Mouse (Mus musculus): ENCODE data around the gene Nkapd1. TPM values are rescaled to one million over a fixed set of nuclear protein-coding genes. Genes with fewer than 3 reads are reported as not detected.

Gene Nkapd1
- polyA plus RNA-seq, 1 experiment from 2014 or later = 26.1 TPM

DNA sequence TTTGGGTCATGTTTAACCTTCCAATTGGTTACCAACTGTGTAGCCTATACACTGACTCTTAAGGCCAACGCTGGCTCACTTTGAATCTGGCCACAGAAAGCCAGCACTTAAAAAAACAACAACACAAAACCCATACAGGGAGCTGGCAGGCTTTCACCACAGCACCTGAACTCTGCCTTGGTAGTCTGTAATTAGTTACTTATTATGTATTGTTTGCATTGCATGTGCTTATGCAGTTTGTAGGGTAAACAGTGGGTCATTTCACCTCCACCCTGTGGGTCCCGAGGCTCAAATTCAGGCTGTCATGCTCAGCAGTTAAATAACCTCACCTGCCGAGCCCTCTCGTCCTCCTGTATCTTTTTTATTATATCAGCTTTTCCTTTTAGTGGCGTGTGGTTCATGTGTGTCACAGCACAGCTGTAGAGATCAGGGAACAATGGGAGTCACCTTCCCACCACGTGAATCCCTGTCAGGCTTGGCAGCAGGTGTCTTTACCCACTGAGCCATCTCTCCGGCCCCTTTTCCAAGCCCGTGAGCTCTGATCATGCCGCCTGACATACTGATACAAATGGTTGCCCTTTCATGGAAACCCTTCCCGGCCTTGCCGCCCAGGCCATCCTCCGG is 22.4 kb downstream of the Nkapd1 start:
- Histone ChIP-seq H3K9ac (no peak overlapping the region), H3K27ac (no peak overlapping the region), H3K36me3 (ENCODE audit: poor library complexity, severe bottlenecking) (peaks cover 52% of the 10 kb centered on the region), H3K4me2 (no peak overlapping the region), H3K4me1 (no peaks in the 10 kb centered on the region), H3K9me3 (replicated peaks) (no peaks in the 10 kb centered on the region), H3K4me3 (no peak overlapping the region), H3K27me3 (no peaks in the 10 kb centered on the region)
- no peak for ATAC-seq
- 82% methylated on average over 12 of the region's 12 CpGs for WGBS

DNA sequence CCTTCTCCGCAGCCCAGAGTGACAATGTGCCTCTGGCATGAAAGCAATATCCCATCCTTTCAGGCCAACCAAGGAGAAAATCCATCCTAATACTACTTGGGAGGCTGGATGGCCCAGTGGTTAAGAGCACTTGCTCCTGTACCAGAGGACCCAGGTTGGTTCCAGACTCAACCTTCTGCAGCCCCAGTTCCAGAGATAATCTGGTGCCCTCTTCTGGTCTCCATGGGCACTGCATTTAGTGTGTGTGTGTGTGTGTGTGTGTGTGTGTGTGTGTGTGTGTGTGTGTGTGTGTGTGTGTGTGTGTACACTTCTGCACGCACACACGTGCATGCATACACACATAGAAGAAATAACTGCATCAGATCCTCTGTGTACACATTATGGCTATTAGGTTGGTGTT is 23.7 kb downstream of the Nkapd1 start:
- Histone ChIP-seq H3K4me1 (no peaks in the 10 kb centered on the region), H3K4me3 (no peak overlapping the region), H3K4me2 (no peak overlapping the region), H3K9ac (no peak overlapping the region), H3K9me3 (replicated peaks) (no peaks in the 10 kb centered on the region), H3K27me3 (no peaks in the 10 kb centered on the region), H3K36me3 (ENCODE audit: poor library complexity, severe bottlenecking) (peaks cover 38% of the 10 kb centered on the region), H3K27ac (no peak overlapping the region)
- ATAC-seq = no peak
- 79% methylated on average over 3 of the region's 3 CpGs for WGBS

DNA sequence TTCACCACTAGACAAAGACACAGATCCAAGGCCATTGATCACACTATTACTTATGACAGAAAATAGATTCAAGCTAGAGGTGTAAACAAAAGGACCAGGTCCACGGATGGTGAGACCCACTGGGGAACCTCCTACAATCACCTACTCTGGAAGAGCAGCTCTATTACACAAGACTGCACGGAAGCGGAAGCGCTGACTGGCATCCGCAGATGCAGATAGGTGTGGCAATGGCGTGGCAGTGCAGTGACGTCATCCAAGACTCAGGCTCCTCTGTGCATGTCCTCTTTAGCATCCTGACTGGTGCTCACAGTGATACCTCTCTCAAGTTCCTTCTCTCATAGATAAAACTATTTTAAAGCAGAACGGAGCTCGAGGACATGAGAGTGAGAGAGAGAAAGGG is 24.3 kb downstream of the Nkapd1 start:
- 91% methylated on average over 9 of the region's 9 CpGs for WGBS
- H3K4me1 ChIP-seq = no peaks in the 10 kb centered on the region
- H3K36me3 ChIP-seq (ENCODE audit: poor library complexity, severe bottlenecking) = peaks cover 33% of the 10 kb centered on the region
- no peak for ATAC-seq
- no peak overlapping the region for H3K4me3 ChIP-seq
- no peak overlapping the region for H3K9ac ChIP-seq
- no peaks in the 10 kb centered on the region for H3K27me3 ChIP-seq
- no peak overlapping the region; the same call in 1 of the 2 replicates for H3K27ac ChIP-seq
- no peak overlapping the region for H3K4me2 ChIP-seq
- no peaks in the 10 kb centered on the region for H3K9me3 ChIP-seq (replicated peaks)

DNA sequence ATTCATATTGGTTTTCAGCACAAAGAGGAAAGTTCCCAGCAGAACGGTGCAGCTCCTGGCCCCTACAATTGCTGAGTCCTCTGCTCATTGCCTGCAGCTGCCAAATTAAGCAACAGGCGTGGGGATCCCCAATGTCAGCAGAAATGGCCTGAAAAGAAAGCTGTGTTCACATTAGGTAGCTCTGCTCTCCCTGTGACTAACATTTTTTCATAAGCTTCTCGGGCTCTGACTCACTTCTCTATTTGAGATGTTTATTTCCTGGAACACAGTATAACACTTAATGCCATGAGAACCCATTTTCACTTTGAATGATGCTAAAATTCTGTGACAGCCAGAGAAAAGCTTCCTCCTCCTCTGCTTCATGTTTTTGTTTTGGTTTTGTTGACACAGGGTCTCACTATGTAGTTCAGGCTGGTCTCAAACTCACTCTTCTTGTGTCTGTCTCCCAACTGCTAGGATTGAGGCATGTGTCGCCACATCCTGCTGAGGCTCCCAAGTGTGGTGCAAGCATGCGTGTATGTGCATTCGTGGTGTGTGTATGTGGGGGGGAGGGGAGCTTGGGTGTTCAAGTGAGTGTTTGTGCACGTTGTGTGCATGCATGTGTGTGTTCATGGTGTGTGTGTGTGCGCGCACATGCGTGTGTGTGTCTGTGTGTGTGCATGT is 26.3 kb downstream of the Nkapd1 start:
- no peak overlapping the region for H3K4me2 ChIP-seq
- 78% methylated on average over 10 of the region's 10 CpGs for whole genome bisulfite sequencing
- H3K36me3 ChIP-seq (ENCODE audit: poor library complexity, severe bottlenecking) = peaks cover 13% of the 10 kb centered on the region
- H3K4me3 ChIP-seq = no peak overlapping the region
- no peak for ATAC-seq
- no peak overlapping the region for H3K9ac ChIP-seq
- no peak overlapping the region for H3K27ac ChIP-seq
- no peaks in the 10 kb centered on the region for H3K9me3 ChIP-seq (replicated peaks)
- H3K27me3 ChIP-seq = no peaks in the 10 kb centered on the region
- no peaks in the 10 kb centered on the region for H3K4me1 ChIP-seq

DNA sequence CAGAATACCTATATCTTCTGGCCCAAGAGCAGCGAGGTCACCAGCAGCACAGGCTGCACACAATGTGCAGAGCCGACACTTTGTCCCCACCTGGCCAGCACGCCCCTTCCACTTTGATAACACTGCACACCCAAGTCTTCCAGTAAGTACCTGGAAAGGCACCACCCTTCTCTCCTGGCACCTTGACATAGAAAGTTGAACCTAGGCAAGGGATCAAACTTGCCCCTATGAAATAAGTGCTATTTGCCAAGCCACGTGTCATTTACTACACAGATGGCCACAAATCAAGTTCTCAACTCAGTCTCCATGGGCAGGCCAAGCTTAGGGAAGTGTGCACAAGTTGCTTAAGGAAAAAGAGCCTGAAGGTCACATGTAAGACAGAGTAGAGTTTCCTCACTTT is 30.3 kb downstream of the Nkapd1 start:
- H3K27ac ChIP-seq = no peak overlapping the region
- no peak overlapping the region for H3K4me2 ChIP-seq
- no peak for ATAC-seq
- no peak overlapping the region for H3K9ac ChIP-seq
- H3K4me3 ChIP-seq = no peak overlapping the region
- no peaks in the 10 kb centered on the region for H3K36me3 ChIP-seq (ENCODE audit: poor library complexity, severe bottlenecking)
- H3K9me3 ChIP-seq (replicated peaks) = no peaks in the 10 kb centered on the region
- no peaks in the 10 kb centered on the region for H3K4me1 ChIP-seq
- no peaks in the 10 kb centered on the region for H3K27me3 ChIP-seq
- 80% methylated on average over 4 of the region's 4 CpGs for WGBS

DNA sequence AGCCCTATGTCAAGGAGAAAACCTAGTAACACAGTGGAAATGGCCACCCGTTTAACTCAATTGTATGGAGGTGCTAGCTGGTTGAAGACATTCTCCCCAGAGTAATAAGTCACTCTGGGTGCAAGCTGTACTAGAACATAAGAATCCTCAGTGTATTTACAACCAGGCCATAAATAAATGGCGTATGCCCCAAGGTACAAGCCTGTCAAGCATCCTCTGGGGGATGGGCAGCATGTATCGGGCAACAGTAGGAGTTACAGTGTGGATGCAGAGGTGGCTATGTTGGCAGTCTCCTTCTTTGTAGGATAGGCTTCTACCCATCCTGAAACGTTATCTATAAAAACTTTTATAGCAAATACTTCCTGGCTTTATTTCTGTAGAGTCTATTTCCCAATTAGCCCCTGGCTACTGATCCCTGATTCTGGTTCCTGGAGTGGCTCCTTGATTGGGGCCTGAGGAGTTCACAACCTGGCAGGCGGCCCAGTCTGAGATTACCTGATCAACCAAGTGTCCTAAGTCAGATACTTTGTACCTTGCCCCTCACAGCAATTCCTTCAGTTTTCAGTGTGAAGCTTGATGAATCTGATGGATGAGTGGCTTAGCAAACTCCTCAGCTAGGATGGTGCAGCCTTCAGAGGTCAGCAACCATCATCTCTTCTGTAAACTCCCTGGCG is 32.0 kb downstream of the Nkapd1 start:
- Histone ChIP-seq H3K9me3 (replicated peaks) (no peaks in the 10 kb centered on the region), H3K4me3 (no peak overlapping the region), H3K4me2 (no peak overlapping the region), H3K27ac (no peak overlapping the region), H3K9ac (no peak overlapping the region), H3K4me1 (no peaks in the 10 kb centered on the region), H3K36me3 (ENCODE audit: poor library complexity, severe bottlenecking) (no peaks in the 10 kb centered on the region), H3K27me3 (no peaks in the 10 kb centered on the region)
- WGBS = 85% methylated on average over 6 of the region's 6 CpGs
- no peak for ATAC-seq

DNA sequence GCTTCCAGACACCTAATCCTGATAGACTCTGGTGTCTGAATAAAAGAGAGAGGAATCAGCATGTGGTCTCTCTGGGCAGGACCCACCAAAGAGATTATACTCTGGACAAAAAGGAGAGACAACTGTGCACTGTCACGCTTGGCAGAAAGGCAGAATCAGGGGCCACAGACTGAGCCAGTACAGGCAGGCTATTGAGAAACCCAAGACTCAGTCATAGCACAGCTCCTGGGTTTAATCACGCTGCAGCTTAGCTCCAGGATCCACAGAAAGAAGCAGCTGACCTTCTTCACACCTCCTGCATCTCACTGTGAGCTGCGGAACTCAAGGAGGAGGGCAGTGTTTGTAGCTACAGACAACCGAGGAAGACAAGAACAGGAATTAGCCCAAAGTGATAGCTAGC is 36.9 kb downstream of the Nkapd1 start:
- 25% methylated on average over 4 of the region's 4 CpGs for WGBS
- Histone ChIP-seq H3K9me3 (replicated peaks) (no peaks in the 10 kb centered on the region), H3K27ac (no peak overlapping the region), H3K27me3 (no peaks in the 10 kb centered on the region), H3K4me2 (no peak overlapping the region), H3K36me3 (ENCODE audit: poor library complexity, severe bottlenecking) (no peaks in the 10 kb centered on the region), H3K4me3 (no peak overlapping the region), H3K4me1 (no peaks in the 10 kb centered on the region), H3K9ac (no peak overlapping the region)
- ATAC-seq = no peak

DNA sequence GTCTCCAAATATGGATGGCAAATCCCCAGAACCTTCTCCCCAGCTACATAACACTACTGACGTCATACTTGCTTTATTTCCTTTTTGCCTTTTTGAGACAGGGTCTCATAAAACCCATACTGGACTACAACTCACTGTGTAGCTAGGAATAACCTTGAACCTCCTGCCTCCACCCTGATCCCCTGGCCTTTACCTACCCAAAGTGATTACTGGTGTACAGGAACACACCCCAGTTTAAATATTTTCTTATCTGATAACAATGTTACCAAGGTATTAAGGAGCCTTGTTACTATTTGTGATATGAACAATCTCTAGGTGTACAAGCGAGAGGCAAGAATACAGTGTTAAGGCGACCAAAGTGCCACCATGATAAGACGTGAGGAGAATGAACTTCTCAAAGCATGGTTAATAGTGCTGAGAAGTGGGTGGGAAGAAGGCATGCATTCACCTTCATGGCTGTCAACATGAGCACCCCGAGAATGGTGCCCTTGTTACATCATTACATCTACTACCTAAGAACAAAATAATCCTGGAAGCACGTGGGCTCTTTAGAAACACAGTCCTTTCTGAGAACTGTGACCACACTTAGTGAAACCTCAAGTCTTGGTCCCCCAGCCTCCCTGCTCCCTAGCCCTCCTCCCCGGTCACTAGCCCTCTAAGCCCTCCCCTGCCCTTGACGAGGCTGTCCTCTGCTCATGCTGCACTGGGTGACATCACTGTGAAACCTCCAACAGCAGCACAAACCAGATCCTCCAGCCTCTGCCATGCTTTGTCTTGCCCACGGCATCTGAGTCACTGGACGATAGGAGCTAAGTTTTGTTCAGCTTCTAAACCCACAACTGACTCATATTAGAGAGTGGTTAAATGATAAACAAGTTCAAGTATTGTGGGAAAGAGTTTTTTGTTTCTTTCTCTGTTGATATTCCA is 47.4 kb downstream of the Nkapd1 start:
- Histone ChIP-seq H3K9me3 (replicated peaks) (no peaks in the 10 kb centered on the region), H3K36me3 (ENCODE audit: poor library complexity, severe bottlenecking) (no peaks in the 10 kb centered on the region), H3K27me3 (0 out of 2 replicates have a peak, but pooled peaks cover 3% of the 10 kb centered on the region), H3K27ac (no peak overlapping the region), H3K4me2 (no peak overlapping the region), H3K9ac (no peak overlapping the region), H3K4me3 (no peak overlapping the region), H3K4me1 (no peaks in the 10 kb centered on the region)
- ATAC-seq = no peak
- 76% methylated on average over 10 of the region's 10 CpGs for WGBS

DNA sequence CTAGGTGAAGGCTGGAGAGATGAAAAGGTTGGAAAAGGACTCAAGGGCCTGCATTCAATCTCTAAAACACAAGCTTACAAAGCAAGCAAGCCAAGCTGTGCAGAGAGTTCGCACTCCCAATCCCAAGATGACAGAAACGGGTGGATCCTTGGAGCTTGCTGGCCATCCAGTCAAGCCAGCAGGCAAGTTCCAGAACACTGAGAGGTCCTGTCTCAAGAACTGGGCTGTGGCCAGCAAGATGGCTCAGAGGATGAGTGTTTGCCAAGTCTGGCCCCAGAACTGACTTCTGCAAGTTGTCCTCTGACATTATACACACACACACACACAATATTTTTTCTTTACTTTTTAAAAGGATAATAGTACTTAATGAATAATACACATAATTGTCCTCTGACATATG is 49.4 kb downstream of the Nkapd1 start:
- Histone ChIP-seq H3K27ac (no peak overlapping the region), H3K9me3 (replicated peaks) (no peaks in the 10 kb centered on the region), H3K4me3 (no peak overlapping the region), H3K9ac (no peak overlapping the region), H3K4me2 (no peak overlapping the region), H3K27me3 (0 out of 2 replicates have a peak, but pooled peaks cover 3% of the 10 kb centered on the region), H3K4me1 (no peaks in the 10 kb centered on the region), H3K36me3 (ENCODE audit: poor library complexity, severe bottlenecking) (no peaks in the 10 kb centered on the region)
- 90% methylated on average over 2 of the region's 2 CpGs for WGBS
- no peak for ATAC-seq

DNA sequence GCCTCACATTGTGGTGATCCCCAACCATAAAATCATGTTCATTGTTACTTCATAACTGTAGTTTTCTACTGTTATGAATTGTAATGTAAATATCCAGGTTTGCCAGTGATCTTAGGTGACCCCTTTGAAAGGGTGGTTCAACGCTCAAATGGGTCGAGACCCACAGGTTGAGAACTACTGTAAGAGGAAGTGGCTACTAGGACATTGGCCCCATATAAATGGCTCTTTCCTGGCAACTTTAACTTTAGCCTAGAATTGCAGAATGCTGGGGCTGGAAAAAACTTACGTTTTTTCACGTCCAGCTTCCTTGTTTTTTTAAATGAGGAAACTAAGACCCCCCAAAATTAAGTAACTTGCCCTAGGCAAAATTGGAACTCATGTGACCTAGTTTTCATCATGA is 49.9 kb downstream of the Nkapd1 start:
- no peaks in the 10 kb centered on the region for H3K4me1 ChIP-seq
- 88% methylated on average over 4 of the region's 4 CpGs for WGBS
- no peak overlapping the region for H3K27ac ChIP-seq
- ATAC-seq = no peak
- H3K4me2 ChIP-seq = no peak overlapping the region
- H3K9me3 ChIP-seq (replicated peaks) = no peaks in the 10 kb centered on the region
- H3K4me3 ChIP-seq = no peak overlapping the region
- H3K9ac ChIP-seq = no peak overlapping the region
- no peaks in the 10 kb centered on the region for H3K36me3 ChIP-seq (ENCODE audit: poor library complexity, severe bottlenecking)
- 0 out of 2 replicates have a peak, but pooled peaks cover 3% of the 10 kb centered on the region for H3K27me3 ChIP-seq

DNA sequence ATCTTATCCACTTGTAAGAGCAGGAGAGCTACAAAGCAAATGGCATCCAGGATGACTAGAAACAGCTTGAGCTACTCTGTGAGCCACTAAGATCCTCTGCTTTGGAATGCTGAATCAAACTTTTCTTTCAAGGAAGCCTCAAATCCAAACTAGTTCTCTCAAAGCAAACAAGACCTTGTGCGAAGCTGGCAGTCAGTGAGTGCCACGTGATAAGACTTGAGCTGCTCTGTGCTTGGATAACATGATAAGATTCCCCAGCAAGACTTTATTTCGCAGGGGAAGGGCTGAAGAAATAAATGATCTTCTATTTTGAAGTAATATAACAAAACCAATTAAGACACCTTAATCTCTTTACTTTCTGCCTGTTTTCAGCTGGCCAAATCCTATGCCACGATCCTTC is 51.3 kb downstream of the Nkapd1 start:
- H3K27me3 ChIP-seq = 0 out of 2 replicates have a peak, but pooled peaks cover 3% of the 10 kb centered on the region
- no peak overlapping the region for H3K27ac ChIP-seq
- WGBS = 85% methylated on average over 4 of the region's 4 CpGs
- no peaks in the 10 kb centered on the region for H3K36me3 ChIP-seq (ENCODE audit: poor library complexity, severe bottlenecking)
- ATAC-seq = no peak
- H3K9me3 ChIP-seq (replicated peaks) = no peaks in the 10 kb centered on the region
- H3K9ac ChIP-seq = no peak overlapping the region
- no peak overlapping the region for H3K4me3 ChIP-seq
- H3K4me1 ChIP-seq = no peaks in the 10 kb centered on the region
- no peak overlapping the region for H3K4me2 ChIP-seq

DNA sequence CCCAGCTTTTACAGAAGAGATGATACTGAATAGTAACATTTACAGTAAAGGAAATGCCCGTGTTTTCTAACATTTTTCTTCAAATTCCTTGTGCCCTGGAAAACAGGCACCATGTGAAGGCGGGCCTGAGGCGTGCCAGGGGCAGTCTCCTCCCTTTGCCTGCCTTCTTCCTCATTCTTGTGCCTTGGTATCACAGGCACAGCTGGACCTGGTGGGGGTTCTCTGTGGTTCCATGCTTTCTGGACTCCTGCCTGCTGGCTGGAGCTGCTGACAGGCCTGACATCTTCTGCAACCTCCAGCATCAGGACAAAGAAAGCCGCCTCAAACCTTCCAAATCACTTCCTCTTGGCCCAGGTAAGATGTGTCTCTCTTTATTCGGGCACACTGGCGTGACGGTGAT is 52.1 kb downstream of the Nkapd1 start:
- no peaks in the 10 kb centered on the region for H3K4me1 ChIP-seq
- H3K4me3 ChIP-seq = no peak overlapping the region
- no peak overlapping the region for H3K27ac ChIP-seq
- H3K36me3 ChIP-seq (ENCODE audit: poor library complexity, severe bottlenecking) = no peaks in the 10 kb centered on the region
- WGBS = 80% methylated on average over 7 of the region's 7 CpGs
- H3K27me3 ChIP-seq = 0 out of 2 replicates have a peak, but pooled peaks cover 3% of the 10 kb centered on the region
- ATAC-seq = no peak
- H3K9me3 ChIP-seq (replicated peaks) = no peaks in the 10 kb centered on the region
- H3K9ac ChIP-seq = no peak overlapping the region
- H3K4me2 ChIP-seq = no peak overlapping the region
